Mouse (Mus musculus): Measurements from ENCODE around the gene Anapc13.

- TF ChIP-seq CTCF (IDR thresholded peaks at IDR 0.05; ENCODE audit: extremely low read depth, insufficient read length, insufficient replicate concordance, low read depth, low read length) = no peak
- TF ChIP-seq POLR2A (IDR thresholded peaks at IDR 0.05; ENCODE audit: low read depth, low read length) = no peak
Observed at GRCm38 (mm10) chr9:102622876-102623275, 3.2 kb upstream of the Anapc13 start.

Measured in small intestine, adult 2 months (tissue).